Mouse (Mus musculus) bone marrow macrophage, adult 2 months (primary cell): ENCODE data around the gene Spsb4.

Experiments used
- CTCF ChIP-seq: IDR thresholded peaks from 2 replicates; pipeline ENCODE4 v1.5.1; 2012; ENCODE audit warnings: low read depth, mild to moderate bottlenecking, low read length, moderate library complexity
- POLR2A ChIP-seq: IDR thresholded peaks from 2 replicates; pipeline ENCODE4 v1.6.1; 2012; ENCODE audit warnings: mild to moderate bottlenecking, low read depth, low read length, borderline replicate concordance

- TF ChIP-seq POLR2A (no peak), CTCF (no peak)
Measured at GRCm38 (mm10) chr9:96899004-96899403, 119.6 kb downstream of the Spsb4 start.
